Mouse (Mus musculus) thymus, postnatal 4 days (tissue): ENCODE results near the gene Xkr7.

Source experiments
- DNase-seq: peaks from one replicate; pipeline ENCODE4 v3.0.0; 2021

Gene Xkr7

DNA sequence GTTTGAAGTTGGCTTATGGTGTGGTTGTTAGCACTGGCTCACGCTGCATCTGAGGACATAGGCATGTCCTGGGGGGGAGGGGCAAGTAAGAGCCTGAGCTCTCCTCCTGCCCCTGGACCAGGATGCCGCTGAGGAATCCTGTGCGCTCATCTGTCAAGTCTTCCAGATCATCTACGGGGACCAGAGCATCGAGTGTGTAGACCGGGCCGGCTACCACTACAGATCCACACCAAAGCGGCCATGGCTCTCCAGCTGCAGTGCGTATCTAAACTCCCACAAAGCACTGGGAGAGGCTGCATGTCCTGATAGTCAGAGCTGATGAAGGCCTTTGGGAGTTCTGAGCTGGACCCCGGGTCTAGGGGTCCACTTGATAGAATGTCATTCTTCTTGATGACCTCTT lies 43.0 kb downstream of the Xkr7 start:
- DNase-seq = no peak

DNA sequence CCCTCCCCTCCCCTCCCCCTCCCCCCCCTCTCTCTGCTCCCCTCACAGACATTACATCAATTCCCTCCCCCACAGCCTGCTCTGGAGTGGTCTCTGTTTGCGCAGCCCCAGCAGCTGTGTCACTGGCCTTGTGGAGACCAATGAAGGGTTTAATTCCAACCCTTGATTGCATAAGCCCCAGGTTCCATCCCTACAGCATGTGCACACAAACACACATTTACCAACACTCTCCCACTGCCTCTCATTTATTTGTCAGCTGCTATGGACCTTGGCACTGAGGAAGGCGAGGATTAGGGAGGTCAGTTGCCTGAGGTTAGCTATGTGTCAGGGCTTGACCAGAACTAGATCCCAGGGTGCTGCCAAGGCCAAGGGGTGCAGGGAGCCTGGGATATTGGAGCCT lies 44.3 kb downstream of the Xkr7 start:
- DNase-seq = no peak

- peak; percentile 86 for DNase-seq
Measured at GRCm38 (mm10) chr2:153080841-153081523, 49.3 kb downstream of the Xkr7 start.

GRCm38 (mm10) chr2:153081866-153082265 lies 50.2 kb downstream of the Xkr7 start:
- DNase-seq = no peak

DNA sequence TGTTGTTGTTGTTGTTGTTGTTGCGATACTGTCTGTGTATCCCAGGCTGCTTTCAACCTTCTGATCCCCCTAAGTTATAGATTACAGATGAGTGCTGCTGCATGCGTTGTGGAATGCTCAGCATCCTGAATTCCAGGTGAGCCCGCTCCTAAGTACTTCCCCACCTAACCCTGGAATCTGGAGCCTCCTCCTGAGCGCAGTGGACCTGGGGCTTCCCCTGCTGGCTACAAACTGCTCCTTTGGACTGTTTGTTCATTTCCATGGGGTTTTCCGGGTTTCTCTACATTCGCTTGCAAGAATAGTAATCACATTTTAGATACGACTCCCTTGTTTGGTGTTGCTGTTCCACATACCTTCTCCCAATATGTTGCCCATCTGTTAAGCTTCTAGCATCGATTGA lies 51.6 kb downstream of the Xkr7 start:
- no peak for DNase-seq

DNA sequence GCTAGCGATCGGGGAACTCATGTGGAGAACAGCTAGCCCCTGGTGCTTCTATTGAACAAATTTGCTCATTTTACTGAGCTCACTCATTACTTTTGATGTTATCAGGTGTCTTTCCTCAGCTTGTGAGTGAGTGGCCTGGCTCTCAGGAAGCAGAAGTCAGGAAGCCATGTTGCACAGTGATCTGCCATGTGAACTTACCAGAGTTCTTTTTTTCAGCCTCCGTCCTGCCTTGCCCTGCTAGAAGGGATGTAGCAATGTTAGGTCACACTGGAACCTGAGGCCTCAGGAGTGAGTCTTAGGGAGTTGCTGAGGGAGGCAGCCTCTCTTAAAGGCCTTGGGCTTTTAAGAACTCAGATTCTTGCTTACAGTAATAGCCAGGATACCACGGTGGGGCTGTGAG lies 52.2 kb downstream of the Xkr7 start:
- DNase-seq = no peak

DNA sequence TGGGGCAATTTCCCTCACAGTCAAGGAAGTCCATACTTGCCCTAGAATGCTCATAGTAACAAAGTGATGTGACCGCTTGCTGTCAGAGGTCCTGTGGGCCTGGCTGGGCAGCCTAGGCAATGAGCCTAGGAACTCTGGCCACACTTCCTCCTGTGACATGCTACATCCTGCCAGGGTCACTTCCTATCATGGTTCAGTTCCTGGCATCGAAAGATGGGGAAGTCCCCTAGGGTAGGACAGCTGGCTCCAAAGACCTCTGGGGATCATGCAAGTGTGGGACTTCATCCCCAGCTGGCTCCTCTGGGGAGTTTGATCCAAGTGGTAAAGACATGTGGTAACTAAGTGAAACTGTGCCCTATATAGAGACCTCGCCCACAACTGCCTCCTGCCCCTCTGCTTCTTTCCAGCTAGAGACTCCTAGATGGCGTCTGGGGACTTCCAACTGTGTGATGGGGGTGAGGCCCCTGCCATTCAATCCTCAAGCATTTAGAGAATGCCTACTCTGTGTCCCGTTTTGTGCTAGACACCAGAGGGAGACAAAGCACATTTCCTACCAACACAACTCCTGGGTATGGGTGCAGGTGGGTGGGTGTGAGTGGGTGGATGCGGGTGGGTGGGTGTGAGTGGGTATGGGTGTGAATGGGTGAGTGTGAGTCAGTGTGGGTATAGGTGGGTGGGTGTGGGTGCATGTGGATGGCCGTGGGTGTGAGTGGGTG lies 52.8 kb downstream of the Xkr7 start:
- no peak for DNase-seq

DNA sequence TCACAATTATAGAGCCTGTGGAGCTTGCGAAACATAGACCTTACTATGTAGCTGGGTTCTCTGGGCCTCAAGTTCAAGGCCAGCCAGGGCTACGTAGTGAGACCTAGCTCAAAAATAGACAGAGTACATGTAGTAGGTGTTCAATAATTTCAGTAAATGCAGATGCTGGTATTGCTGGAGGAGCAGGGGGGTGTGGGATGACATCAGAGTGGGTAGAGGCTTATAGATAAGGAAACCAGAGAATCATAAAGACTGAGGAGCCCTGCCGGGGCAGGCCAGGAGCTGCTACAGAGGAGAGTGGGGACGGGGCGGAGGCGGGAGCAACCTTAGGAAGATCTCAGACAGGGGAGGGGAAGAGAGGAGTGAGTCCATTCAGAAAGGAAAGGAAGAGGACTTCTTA lies 53.9 kb downstream of the Xkr7 start:
- no peak for DNase-seq

- DNase-seq = no peak
Measured at GRCm38 (mm10) chr2:153086166-153086565, 54.5 kb downstream of the Xkr7 start.

DNA sequence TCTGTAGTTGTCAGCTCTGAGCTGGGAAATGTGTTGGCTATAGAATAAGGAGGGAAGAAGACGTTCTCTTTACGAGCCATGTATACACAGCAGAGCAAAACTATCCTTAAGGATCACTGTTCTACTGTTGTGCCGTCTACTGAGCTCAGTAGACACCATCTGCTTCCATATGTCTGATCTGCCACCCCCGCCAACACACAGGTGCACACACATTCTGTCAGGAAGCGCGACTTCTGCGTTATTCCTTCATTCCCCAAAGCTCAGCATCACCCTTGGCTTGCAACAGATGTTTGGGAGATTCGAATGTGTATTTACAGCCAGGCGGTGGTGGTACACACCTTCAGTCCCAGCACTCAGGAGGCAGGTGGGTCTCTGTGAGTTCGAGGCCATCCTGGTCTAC lies 55.4 kb downstream of the Xkr7 start:
- no peak for DNase-seq

GRCm38 (mm10) chr2:153089316-153089715 lies 57.7 kb downstream of the Xkr7 start:
- no peak for DNase-seq

DNA sequence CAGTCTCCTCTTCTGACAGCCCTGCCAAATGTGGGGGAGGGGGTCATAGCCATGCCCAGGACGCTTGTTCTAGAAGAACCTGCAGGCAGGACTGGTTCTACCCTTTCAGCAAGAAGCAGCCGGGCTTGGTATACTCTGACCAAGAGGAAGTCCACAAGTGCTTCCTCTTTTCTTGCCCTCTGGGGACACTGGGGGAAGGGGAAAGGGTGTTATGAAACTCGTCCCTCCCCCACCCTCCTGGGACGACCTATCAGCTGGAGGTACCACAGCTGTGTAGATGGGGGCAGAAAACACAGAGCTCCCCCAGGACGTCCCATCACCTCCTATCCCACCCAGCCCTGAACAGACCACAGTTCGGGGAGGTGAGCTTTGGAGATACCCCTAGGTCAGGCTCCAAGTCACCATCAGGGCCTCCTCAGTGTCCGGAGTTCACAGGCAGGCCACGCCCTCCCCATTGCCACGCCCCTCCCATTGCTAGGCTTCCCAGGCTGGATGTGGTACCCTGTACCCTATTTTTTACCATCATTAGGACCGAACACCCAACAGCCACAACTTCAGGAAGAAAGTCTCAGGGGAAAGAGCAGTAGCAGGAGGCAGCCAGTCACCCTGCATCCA lies 59.0 kb downstream of the Xkr7 start:
- DNase-seq = no peak
